10 mouse cellular contexts compared by ENCODE assay signal in genomic region chr10:22781466-22781865, GRCm38 (mm10). TPM values are rescaled to one million over a fixed set of nuclear protein-coding genes. Genes with fewer than 3 reads are reported as not detected.
A peak's percentile ranks its signal among the peaks of the same experiment; 100 is the strongest.
DNase-seq lines count a peak whose midpoint lies in the region; ATAC-seq and TF ChIP-seq lines count a peak whose summit lies in the region.
"Had no signal": no experiment of that assay in that cellular context is flagged by ENCODE, and none has a peak within 500 bp of the region (broad histone marks: within the 10 kb centered on the region; RNA-seq: fewer than 3 reads in every experiment).

No protein-coding gene starts in this region.

- H3K9ac ChIP-seq in liver, embryonic 14.5 days (replicated peaks) = no peak overlapping the region
- no peak overlapping the region for H3K9ac ChIP-seq in forebrain, embryonic 15.5 days (replicated peaks)
- H3K9ac ChIP-seq: heart, embryonic 13.5 days; stomach, embryonic 15.5 days had no signal

- H3K9me3 ChIP-seq in liver, embryonic 14.5 days (ENCODE audit: control insufficient read depth, low read length) = no peaks in the 10 kb centered on the region
- H3K9me3 ChIP-seq in forebrain, embryonic 15.5 days = no peaks in the 10 kb centered on the region
- H3K9me3 ChIP-seq: heart, embryonic 13.5 days; stomach, embryonic 15.5 days had no signal

- ATAC-seq in liver, embryonic 14.5 days (ENCODE audit: insufficient read depth) = no peak
- no peak for ATAC-seq in forebrain, embryonic 15.5 days (replicated peaks)

- no peak overlapping the region for H3K4me2 ChIP-seq in liver, embryonic 14.5 days (ENCODE audit: low read depth)
- no peak overlapping the region for H3K4me2 ChIP-seq in forebrain, embryonic 15.5 days (replicated peaks)
- H3K4me2 ChIP-seq: heart, embryonic 13.5 days; stomach, embryonic 15.5 days had no signal

- no peak overlapping the region for H3K27ac ChIP-seq in liver, embryonic 14.5 days
- no peak overlapping the region for H3K27ac ChIP-seq in forebrain, embryonic 15.5 days (replicated peaks)
- H3K27ac ChIP-seq: heart, embryonic 13.5 days; stomach, embryonic 15.5 days had no signal

- peak; percentile 59 for TF ChIP-seq CTCF in liver, embryonic 14.5 days (IDR thresholded peaks at IDR 0.05; ENCODE audit: low read depth)

- no peaks in the 10 kb centered on the region for H3K4me1 ChIP-seq in liver, embryonic 14.5 days (replicated peaks; ENCODE audit: control insufficient read depth in 2 of 2, insufficient read depth in 2 of 2, low read length in 1 of 2)
- no peaks in the 10 kb centered on the region for H3K4me1 ChIP-seq in forebrain, embryonic 15.5 days
- H3K4me1 ChIP-seq: heart, embryonic 13.5 days had no signal

- H3K27me3 ChIP-seq in liver, embryonic 14.5 days (ENCODE audit: control insufficient read depth, insufficient read depth, low read length) = no peaks in the 10 kb centered on the region
- H3K27me3 ChIP-seq in forebrain, embryonic 15.5 days = no peaks in the 10 kb centered on the region
- H3K27me3 ChIP-seq: stomach, embryonic 15.5 days had no signal

- WGBS in liver, embryonic 14.5 days (ENCODE audit: insufficient replicate concordance) = 26% methylated on average over 4 of the region's 4 CpGs
- 39% methylated on average over 4 of the region's 4 CpGs for WGBS in forebrain, embryonic 15.5 days

- no peaks in the 10 kb centered on the region for H3K36me3 ChIP-seq in liver, embryonic 14.5 days (replicated peaks; ENCODE audit: control insufficient read depth, insufficient read depth, low read depth)
- H3K36me3 ChIP-seq in forebrain, embryonic 15.5 days = no peaks in the 10 kb centered on the region
- H3K36me3 ChIP-seq: heart, embryonic 13.5 days; stomach, embryonic 15.5 days had no signal

- no peak for TF ChIP-seq EP300 in liver, embryonic 14.5 days (IDR thresholded peaks at IDR 0.05; ENCODE audit: low read depth)

- H3K4me3 ChIP-seq in liver, embryonic 14.5 days (ENCODE audit: insufficient read depth in 1 of 2, low read depth in 2 of 2, low read length in 2 of 2) = no peak overlapping the region
- no peak overlapping the region for H3K4me3 ChIP-seq in forebrain, embryonic 15.5 days
- H3K4me3 ChIP-seq: heart, embryonic 13.5 days; stomach, embryonic 15.5 days had no signal

- intact Hi-C loops in heart, postnatal 14 days (cut with DNase I) = loop anchor here (1.0 kb wide), 1 partner anchor 300 kb away; no protein-coding TSS in a partner anchor
- intact Hi-C loops in gastrocnemius, postnatal 36 days (cut with DNase I) = loop anchor here (5.0 kb wide), 1 partner anchor 301 kb away; no protein-coding TSS in a partner anchor

- DNase-seq in heart, postnatal 14 days = peak; percentile 13 to 28
- DNase-seq in heart, adult 8-10 months (ENCODE audit: low spot score) = no peak
- DNase-seq in 416B (ENCODE audit: low read depth) = peak; percentile 13
- DNase-seq in R1 (ENCODE audit: low read depth, low spot score) = peak; percentile 22
- no peak for DNase-seq in liver, embryonic 14.5 days (ENCODE audit: low read depth in 3 of 3, low spot score in 3 of 3)
- DNase-seq in gastrocnemius, postnatal 36 days = no peak
- DNase-seq in left cerebral cortex, adult 18-20 months (ENCODE audit: low spot score in 2 of 2) = no peak

RNA-seq across cellular contexts. Expression of gene Tcf21, which starts 38.5 kb away (rescaled TPM):
- total RNA-seq in heart, postnatal 14 days (2021) = 10 to 100 TPM; 21.0 to 21.5 TPM
- total RNA-seq in heart, adult 8-10 months (2022) = 10 to 100 TPM in 1 of 4 experiments, 1 to 10 TPM in 3; 8.2 to 11.1 (median 9.0) TPM
- polyA plus RNA-seq in liver, embryonic 14.5 days (2012; rRNA removed) = 4.5 and 5.2 TPM in 2 replicates
- polyA plus RNA-seq in liver, embryonic 14.5 days (2014; fragmentation: Nextera tagmentation; extraction: Ambion mirVana) = 4.2 TPM in 2 replicates
- total RNA-seq in gastrocnemius, postnatal 36 days (2021) = not detected
- not detected for total RNA-seq in left cerebral cortex, adult 18-20 months (2021)
- 0.29 and 0.45 TPM in 2 replicates for polyA plus RNA-seq in forebrain, embryonic 15.5 days (2015; fragmentation: Nextera tagmentation; extraction: Ambion mirVana)

RNA-seq across cellular contexts. Expression of gene Tbpl1, which starts 49.7 kb away (rescaled TPM):
- 10 to 100 TPM; 21.8 to 24.2 TPM for total RNA-seq in heart, postnatal 14 days (2021)
- 10 to 100 TPM; 13.6 to 23.7 (median 16.2) TPM for total RNA-seq in heart, adult 8-10 months (2022)
- 3.9 and 6.5 TPM in 2 replicates for polyA plus RNA-seq in liver, embryonic 14.5 days (2012; rRNA removed)
- 16.3 and 17.6 TPM in 2 replicates for polyA plus RNA-seq in liver, embryonic 14.5 days (2014; fragmentation: Nextera tagmentation; extraction: Ambion mirVana)
- 10 to 100 TPM; 16.9 to 19.6 TPM for total RNA-seq in gastrocnemius, postnatal 36 days (2021)
- 10 to 100 TPM; 67.4 to 73.2 TPM for total RNA-seq in left cerebral cortex, adult 18-20 months (2021)
- 107 and 115 TPM in 2 replicates for polyA plus RNA-seq in forebrain, embryonic 15.5 days (2015; fragmentation: Nextera tagmentation; extraction: Ambion mirVana)

Comparison
In these comparisons a context has a peak if more than half of its experiments do, and no peak if none do; other contexts are left out.
1. DNase-seq: peak in heart, postnatal 14 days (2 of 2), 416B (single experiment) and R1 (single experiment); none in heart, adult 8-10 months (single experiment), liver, embryonic 14.5 days (0 of 3), gastrocnemius, postnatal 36 days (0 of 2) and left cerebral cortex, adult 18-20 months (0 of 2).
2. RNA of gene Tcf21, which starts 38.5 kb away (total RNA-seq): 21.0 to 21.5 TPM in heart, postnatal 14 days and 8.2 to 11.1 TPM in heart, adult 8-10 months; not detected in gastrocnemius, postnatal 36 days and not detected in left cerebral cortex, adult 18-20 months; every median in the first group is over 4 times any median in the second.